Mouse (Mus musculus): Measurements from ENCODE around the gene Cyp27b1.

Cyp27b1 gene

DNA sequence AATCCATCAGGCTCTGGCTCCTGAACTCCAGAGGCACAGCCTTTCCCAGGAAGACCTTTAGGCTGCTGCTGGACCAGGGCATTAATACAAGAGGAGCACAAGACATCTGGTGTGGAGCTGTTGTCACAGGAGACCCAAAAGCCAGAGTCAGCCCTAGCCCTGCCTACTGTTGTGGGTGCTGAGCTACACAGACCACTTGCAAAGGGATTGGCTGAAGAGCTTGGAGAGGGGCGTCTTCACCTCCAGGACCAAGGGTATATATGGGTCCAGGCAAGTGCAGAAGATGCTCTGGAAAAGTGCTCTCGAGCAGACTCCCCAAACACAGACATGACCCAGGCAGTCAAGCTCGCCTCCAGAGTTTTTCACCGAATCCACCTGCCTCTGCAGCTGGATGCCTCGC lies at the start of gene Cyp27b1:
Cyp27b1 (plus strand) TSS at position 297 of the 400 bp plus-strand sequence.
- no peak for DNase-seq

- DNase-seq = no peak
Measured at GRCm38 (mm10) chr10:127000529-127000928, 47.5 kb upstream of the Cyp27b1 start, which contains the start of gene Avil. Gene Avil, plus strand, starts transcription at chr10:127000709.

DNA sequence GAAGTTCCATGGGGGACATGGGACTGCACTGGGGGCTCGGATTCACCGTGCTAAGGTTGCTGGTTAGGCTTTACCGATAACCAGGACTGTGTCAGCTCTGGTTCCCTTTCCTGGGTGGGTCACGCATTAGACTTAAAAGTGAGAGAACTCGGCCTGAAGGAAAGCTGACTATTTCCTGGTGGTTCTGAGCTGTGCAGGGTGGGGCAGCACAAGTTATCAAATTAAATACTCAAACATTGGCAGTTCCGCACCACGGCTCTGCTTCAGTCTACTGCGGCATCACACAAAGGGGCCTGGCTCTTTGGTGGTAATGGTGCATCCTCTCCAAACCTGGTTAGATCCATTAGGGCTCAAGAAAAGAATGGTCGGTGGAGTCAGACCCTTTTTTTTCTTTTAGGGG lies 46.8 kb upstream of the Cyp27b1 start:
- no peak for DNase-seq

DNA sequence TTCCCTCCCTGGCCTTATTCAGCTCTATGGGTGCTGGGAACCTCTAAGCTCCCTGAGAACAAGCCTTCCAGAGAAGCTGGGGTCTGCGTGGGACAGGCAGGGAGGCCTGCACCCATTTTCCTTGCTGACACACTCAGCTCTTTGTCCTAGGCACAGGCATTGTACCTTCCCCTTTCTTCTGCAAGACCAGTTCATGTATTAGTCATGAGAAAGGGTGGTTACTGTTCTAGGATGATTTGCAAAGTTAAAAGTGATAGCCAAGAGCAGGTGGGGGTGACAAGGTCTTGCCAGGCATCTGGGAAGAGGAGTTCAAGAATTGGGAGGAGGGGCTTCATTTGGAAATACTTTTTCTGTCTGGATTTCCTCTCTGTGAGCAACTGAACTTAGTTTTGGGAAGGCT lies 46.0 kb upstream of the Cyp27b1 start:
- no peak for DNase-seq

GRCm38 (mm10) chr10:127002765-127003164 lies 45.3 kb upstream of the Cyp27b1 start:
- no peak for DNase-seq

DNA sequence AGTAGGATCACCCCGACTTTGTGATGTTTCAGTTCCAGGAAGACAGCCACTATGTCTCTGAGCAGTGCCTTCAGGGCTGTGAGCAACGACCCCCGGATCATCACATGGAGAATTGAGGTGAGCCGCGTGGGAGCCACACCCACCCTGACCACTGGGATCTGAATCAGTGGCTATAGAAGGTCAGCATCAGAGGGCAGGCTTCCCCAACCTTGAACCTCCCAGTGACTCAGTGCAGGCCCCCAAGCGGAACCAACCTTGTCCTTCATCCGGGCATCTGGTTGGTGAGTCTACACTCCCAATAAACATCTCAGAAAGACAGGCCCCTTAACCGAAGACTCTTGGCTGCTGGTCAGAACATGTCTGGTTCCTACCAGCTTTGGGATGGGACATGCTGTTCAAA lies 44.7 kb upstream of the Cyp27b1 start:
- DNase-seq = no peak

DNA sequence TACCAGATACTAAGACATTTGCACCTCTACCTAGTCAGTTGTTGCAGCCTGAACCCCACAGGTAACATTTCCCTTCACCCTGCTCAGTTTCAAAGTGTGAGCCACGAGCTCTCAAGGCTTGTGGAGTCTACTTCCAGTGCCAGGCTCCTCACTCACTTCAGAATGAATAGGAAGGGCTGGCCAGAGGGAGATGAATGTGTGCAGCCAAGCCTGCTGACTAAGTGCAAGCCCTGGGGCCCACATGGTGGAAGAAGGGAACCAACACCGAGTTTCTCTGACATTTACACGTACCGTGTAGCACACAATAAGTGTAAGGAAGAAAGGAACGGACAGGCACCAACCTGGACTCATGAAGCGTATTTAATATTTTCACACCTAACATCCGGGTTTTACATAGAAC lies 44.2 kb upstream of the Cyp27b1 start:
- DNase-seq = no peak

GRCm38 (mm10) chr10:127016488-127016887 lies 31.6 kb upstream of the Cyp27b1 start:
- no peak for DNase-seq

GRCm38 (mm10) chr10:127017071-127017470 lies 31.0 kb upstream of the Cyp27b1 start:
- DNase-seq = no peak

GRCm38 (mm10) chr10:127018422-127018821 lies 29.6 kb upstream of the Cyp27b1 start:
- DNase-seq = no peak

DNA sequence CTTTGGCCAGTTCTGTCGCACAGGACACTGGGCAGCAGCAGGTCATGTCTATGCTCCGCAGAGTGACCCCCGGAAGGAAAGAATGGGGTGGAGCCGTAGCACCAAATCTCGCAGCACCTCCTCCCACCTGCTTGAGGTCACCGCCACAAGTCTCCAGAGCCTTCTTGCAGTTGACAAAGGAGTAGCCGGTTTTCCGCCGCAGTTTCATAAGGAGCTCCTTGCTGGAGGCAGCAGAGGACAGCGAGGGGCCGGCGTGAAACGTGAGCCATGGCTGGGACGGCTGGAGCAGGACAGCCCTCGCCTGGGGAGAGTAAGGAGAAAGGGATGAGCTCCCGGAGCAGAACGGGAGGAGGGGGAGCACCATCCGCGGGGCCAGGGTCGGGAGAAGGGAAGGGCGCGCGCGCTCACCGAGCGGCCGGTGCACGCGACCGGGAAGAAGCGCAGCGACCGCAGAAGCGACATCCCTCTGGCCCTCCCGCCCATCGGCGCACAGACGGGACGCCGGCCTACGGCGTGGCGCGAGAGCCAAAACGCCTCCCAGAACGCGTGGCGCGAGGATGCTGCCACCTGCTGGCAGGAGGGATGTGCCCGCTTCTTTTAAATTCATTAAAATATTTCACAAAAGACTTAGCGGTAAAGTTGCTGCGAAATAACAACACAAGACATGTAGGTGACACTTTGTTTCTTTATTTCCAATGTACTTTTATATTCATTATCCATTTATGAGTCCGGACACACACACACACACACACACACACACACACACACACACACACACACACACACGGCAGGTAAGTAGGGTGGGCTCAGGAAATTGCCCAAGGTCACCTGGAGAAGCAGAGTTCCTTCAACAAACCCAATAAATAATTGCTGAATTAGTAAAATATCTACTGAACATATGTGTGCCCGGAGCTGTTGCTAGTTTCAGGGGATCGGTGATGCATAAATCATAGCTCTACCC lies 17.4 kb upstream of the Cyp27b1 start, which contains the start of gene Tsfm:
Tsfm (minus strand) TSS at position 505 of the 961 bp plus-strand sequence.
- DNase-seq = peak; percentile 90 to 92

DNA sequence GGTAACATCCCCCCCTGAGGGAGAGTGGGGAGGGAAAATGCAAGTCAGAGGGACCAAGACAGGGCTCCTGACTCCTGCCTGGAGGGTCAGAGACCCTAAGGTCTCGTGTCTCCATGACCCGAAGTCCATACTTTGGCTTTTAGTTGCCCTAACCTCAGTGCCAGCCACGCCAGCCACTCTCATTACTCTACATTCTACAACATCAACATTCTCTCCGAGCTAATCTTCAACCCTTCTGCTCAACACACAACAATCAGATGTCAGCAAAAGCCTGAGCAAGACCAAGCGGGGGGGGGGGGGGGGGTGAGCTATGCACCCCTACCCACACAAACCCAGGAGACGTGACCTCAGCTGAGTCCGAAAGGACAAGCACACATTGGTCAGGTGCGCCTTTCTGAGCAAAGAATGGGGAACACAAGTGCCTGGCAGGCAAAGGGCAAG lies 14.7 kb upstream of the Cyp27b1 start:
- no peak for DNase-seq

DNA sequence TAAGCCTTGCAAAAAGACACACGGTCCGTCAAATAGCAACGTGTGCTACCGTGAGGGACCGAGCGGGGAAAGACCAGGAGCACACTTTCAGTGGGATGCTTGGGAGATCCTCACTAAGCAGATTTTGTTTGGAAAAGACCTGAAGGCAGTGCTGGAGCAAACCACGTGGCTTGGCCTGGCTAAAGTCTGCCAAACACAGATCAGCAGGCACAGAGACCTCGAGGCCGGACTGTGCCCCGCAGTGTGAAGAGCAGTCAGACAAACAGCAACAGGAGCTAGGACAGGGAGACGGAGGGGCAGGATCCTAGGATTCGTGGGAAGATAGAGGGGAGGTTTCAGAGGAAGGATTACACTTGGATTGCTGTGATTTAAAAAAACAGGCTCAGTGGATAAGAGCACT lies 11.8 kb upstream of the Cyp27b1 start:
- no peak for DNase-seq

- DNase-seq = no peak
Measured at GRCm38 (mm10) chr10:127037641-127038040, 10.4 kb upstream of the Cyp27b1 start.

- DNase-seq = no peak
Measured at GRCm38 (mm10) chr10:127040569-127041214, 7.4 kb upstream of the Cyp27b1 start.

- peak in 1 of 2 experiments; percentile 22 for DNase-seq
Measured at GRCm38 (mm10) chr10:127041274-127041766, 6.7 kb upstream of the Cyp27b1 start, which contains the start of the genes Mettl1 and Eef1akmt3. Gene Mettl1, plus strand, starts transcription at chr10:127041414. Gene Eef1akmt3, minus strand, starts transcription at chr10:127041513.

GRCm38 (mm10) chr10:127041774-127042338 lies 6.2 kb upstream of the Cyp27b1 start:
- peak; percentile 74 to 75 for DNase-seq

GRCm38 (mm10) chr10:127042468-127043115 lies 5.5 kb upstream of the Cyp27b1 start:
- DNase-seq = no peak

- no peak for DNase-seq
Measured at GRCm38 (mm10) chr10:127043187-127043586, 4.9 kb upstream of the Cyp27b1 start.

- DNase-seq = no peak
Measured at GRCm38 (mm10) chr10:127048608-127049394, 751 bp downstream of the Cyp27b1 start.

- DNase-seq = no peak
Measured at GRCm38 (mm10) chr10:127049395-127050118, 1.5 kb downstream of the Cyp27b1 start.
